Mouse (Mus musculus): Measurements from ENCODE around the gene Pcdh9.

The Pcdh9 gene

GRCm38 (mm10) chr14:93786234-93786633 is 104.2 kb downstream of the Pcdh9 start:
- no peak for DNase-seq

DNA sequence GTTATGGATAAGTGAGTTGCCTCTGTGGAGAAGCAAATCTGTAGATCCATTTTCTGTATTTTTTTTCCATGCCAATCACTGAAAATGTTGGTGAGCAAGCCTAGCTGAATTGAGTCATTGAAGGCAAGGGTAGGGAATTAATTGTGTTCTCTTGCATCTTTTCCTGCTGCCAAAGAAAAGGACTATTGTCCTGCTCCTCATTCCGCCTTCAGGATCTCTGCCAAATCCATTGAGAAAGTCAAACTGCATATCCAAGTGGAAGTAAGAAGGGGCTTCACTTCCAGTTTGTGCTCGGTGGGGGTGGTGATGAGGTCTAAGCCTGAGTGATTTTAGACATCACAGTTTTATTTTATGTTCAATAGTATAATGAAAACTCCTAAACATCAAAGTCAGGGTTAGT is 105.4 kb downstream of the Pcdh9 start:
- DNase-seq, result no peak

- DNase-seq, result no peak
These were observed 127.6 kb downstream of the Pcdh9 start for GRCm38 (mm10) chr14:93762855-93763254.

- peak in 1 of 2 experiments; percentile 4 for DNase-seq
These were observed 156.3 kb downstream of the Pcdh9 start for GRCm38 (mm10) chr14:93734077-93734673.

DNA sequence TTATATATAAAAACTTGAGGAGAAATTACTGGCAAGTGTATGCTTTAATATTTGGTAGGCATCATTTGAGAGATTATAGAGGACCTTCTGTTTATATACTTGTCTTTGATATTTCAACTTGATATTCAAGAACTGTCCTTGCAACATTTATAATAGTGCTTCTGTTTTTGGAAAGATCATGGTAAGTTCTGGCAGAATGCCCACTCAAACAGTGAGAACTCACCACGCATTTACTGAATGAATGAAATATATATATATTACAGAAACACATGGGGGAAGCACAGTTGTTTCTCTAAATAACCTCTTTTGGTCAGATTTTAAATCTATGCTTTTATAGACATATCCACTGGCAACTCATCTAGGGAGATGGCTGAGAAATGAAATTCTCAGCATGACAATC is 164.7 kb downstream of the Pcdh9 start:
- DNase-seq, result no peak

- no peak for DNase-seq
These were observed 171.3 kb downstream of the Pcdh9 start for GRCm38 (mm10) chr14:93719208-93719607.

GRCm38 (mm10) chr14:93713250-93713935 is 177.1 kb downstream of the Pcdh9 start:
- no peak for DNase-seq

DNA sequence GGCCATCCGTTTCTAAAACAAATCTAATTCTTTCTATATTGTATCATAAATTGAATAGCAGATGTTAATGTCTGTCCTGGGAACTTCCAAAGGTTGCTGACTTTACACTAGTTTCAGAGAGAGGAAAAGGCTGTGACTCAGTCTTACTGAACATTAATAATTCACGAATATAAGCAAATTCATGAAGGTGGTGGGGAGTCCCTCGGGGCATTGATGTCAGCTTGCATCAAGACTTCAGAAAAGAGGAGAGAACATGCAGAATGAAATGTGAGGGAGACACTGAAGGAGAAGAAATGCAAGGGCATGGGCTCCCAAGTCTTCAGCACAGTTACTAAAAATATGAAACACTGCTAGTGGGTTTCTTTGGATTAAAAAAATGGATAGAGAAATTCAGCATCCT is 181.8 kb downstream of the Pcdh9 start:
- DNase-seq, result no peak

- DNase-seq, result no peak
These were observed 188.9 kb downstream of the Pcdh9 start for GRCm38 (mm10) chr14:93701385-93702101.

DNA sequence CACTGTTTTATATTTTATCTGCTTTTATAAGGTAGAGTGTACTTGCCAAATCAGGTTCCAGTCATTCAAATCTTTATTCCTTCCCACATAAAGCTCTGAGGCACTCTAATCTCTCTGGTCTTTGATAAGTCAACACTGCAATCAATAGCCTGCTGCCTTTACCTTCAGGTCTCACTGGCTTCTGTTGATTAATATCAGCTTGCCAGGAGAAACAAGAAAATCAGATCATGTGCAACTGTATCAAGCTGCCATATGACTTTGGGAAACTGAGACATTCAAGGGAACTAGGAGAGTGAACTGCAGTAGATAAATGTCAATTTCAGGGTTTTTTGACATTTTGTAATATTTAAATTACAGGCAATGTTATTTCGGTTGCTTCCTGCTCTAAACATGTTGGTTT is 189.6 kb downstream of the Pcdh9 start:
- DNase-seq, result no peak

- no peak for DNase-seq
These were observed 205.8 kb downstream of the Pcdh9 start for GRCm38 (mm10) chr14:93684641-93685040.

DNA sequence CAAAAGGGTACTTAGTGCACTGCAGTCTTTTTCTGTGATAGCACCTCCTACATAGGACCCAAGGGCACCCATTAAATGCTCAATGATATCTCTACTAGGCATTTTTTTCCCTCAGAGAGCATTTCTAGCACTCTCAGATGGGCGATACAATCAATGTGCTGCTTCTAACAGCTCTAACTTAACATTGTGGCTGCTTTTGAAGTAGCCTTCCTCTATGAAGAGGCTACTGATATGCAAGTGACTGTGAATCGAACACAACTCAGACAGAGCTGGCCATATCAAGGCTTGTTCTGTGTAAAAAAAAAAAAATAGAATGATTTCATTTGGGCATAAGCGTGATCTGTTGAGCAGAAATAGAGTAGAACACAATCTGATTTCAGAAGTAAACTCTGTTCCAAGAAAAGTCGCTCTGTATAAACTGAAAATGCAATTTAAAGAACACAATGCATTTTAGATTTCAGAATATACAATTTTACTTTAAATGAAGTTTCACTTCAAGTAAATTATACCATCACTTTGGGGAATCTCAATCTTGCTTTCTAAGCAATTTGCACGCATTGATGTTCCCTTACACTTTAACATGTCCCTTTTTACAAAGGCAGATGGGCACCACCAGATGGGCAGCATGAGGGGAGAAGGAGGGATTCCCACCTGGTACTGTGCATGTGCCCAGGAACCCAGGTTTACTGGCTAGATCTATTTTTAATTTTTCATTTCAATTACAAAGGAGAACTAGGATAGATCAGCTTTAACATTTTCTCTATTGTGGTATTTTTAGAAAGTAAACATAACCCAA is 215.0 kb downstream of the Pcdh9 start:
- no peak for DNase-seq

DNA sequence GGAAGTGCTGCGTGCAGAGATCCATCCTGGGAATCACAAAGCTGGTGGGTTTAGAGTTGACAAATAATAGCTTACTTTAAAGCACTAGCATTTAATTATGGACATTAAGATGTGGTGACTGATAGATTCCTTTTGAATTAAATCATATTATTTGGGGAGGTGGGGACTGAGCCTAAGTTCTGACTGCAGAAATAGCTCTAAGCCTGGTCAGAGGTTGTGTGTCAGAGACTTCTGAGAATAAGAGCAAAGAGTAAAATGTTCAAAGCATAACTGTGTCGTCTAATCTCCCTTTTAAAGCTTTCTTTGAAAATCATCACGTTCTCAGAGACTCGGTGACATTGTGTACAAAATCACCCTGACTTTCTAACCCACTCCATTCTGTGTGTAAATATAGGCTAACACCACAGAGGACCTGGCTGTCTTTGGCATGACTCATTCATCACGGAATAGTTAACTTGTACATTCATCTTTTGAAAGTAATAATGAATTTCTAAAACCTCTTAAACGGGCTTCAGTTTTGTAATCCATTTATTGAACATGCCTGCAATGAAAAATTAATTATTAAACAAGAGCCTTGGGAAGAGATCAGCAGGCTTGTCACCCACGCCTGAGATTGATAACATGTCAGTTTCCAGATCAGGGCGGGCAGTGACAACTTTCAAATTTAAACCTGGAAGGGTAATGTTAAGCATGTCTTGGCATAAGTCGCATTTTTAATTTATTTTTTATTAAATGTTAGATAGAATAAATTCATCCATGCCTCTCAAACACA is 236.3 kb downstream of the Pcdh9 start:
- DNase-seq, result no peak

DNA sequence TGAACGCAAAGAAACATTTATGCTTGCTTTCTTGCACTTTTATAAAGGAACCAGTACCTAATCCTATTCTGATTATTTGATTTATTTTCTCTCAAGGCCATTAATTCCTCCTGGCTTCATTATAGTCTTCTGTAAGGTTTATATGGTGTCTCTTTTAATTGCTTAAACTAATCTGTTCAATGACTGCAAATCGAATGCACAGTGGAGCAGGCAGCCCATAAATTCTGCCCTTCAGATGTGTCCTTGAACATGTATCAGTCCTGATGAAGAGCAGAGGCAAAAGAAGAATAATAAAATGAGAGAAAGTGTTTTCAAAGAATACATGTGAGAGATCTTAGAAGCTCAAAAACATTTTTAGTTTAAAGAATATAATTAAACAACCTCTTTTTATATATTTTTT is 263.2 kb downstream of the Pcdh9 start:
- no peak for DNase-seq

DNA sequence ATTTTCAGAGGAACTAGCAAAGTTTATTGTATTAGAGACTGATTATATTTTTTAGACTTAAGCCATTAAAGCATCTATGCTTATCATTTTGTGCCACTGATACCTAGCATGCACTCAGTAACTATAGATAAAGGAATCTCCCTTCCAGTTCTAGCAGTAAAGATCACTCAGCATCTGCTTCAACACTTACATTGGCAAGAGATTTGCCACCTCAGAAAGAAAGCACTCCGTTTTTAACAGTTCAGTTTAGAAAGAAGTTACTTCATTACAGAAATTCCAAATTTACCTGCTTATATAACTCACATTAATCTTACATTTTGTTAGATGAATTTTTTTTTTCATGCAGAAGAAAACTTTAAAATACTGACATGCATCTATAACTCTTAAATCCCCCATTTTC is 266.3 kb downstream of the Pcdh9 start:
- no peak for DNase-seq

- no peak for DNase-seq
These were observed 269.3 kb downstream of the Pcdh9 start for GRCm38 (mm10) chr14:93621211-93621610.

DNA sequence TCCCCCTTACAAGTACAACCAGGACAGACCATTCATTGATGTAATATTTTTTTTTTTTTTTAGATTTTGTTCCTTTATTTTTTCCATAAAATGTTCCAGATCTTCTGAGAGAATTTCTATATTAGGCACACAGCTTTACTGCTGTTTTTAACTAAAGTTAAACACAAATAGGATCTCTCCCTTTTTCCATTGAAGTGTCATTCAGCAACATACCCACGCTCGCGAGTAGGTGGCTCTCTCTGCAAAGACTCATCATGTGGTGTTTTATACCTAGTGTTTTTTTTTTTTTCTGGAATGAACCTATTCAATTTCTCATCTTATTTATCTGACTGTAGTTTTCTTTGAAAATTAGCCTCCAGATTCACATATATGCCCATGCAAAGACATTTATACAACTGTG is 282.9 kb downstream of the Pcdh9 start:
- no peak for DNase-seq

- DNase-seq, result no peak
These were observed 290.5 kb downstream of the Pcdh9 start for GRCm38 (mm10) chr14:93599997-93600396.

DNA sequence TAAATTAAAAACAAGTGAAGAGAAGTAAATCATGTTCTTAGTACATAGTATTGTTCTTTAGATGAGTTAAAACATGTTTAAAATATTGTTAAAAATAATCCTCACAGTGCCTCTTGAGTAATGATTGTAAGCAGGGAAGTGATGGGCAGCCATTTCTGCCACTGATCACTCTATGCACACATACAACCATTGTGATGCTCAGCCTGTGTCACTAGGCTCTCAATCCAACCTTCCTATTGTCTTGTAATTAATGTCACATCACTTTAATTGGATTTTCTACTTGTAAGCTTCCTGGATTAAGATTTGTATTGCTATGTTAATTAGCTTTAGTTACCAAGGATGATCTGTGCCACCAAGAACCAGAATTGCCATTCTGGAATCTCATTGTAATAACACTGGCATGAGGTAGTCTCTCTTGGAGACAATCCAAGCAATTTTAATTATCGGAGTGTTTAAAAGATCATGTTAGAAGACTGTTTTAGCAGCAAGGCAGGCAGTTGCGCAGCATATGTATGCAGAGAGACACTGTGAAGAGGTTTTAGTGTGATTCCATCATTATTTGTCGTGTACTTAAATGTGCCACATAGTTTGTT is 305.0 kb downstream of the Pcdh9 start:
- DNase-seq, result no peak

- no peak for DNase-seq
These were observed 326.1 kb downstream of the Pcdh9 start for GRCm38 (mm10) chr14:93564361-93564760.

DNA sequence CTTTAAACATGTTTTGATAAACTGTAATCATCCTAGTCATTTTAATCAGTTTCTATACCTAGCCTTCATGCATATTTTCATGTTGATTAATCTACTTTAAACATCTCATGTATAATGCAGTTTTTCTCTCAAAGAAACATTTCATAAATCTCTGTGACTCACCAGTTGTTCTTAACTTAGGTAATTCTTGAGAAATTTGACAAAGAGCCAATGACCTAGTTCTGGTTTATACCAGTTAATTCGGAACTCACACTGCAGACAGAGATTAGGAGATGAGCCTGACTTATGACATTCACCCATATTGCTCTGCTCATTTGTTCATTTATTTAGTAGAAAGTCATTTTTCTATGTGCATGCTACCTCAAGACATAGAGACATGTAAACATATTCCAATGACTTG is 328.9 kb downstream of the Pcdh9 start:
- DNase-seq, result no peak

- no peak for DNase-seq
These were observed 336.7 kb downstream of the Pcdh9 start for GRCm38 (mm10) chr14:93553771-93554170.
